Mouse (Mus musculus): Measurements from ENCODE around the gene Gpc3.

The Gpc3 gene

GRCm38 (mm10) chrX:52613328-52614030, at the start of gene Gpc3:
Gene Gpc3, minus strand, starts transcription at chrX:52613950.
- DNase-seq, result no peak

- DNase-seq, result peak; percentile 71
Observed at GRCm38 (mm10) chrX:52651975-52652374, 38.2 kb upstream of the Gpc3 start.

GRCm38 (mm10) chrX:52651472-52651948, 37.8 kb upstream of the Gpc3 start:
- DNase-seq, result no peak

- no peak for DNase-seq
Observed at GRCm38 (mm10) chrX:52648910-52649785, 35.4 kb upstream of the Gpc3 start.

GRCm38 (mm10) chrX:52644393-52644792, 30.6 kb upstream of the Gpc3 start:
- DNase-seq, result no peak

- no peak for DNase-seq
Observed at GRCm38 (mm10) chrX:52643350-52643749, 29.6 kb upstream of the Gpc3 start.

GRCm38 (mm10) chrX:52642126-52642525, 28.4 kb upstream of the Gpc3 start:
- DNase-seq, result no peak

GRCm38 (mm10) chrX:52637419-52637818, 23.7 kb upstream of the Gpc3 start:
- DNase-seq, result no peak

- DNase-seq, result no peak
Observed at GRCm38 (mm10) chrX:52633976-52634375, 20.2 kb upstream of the Gpc3 start.

- DNase-seq, result no peak
Observed at GRCm38 (mm10) chrX:52632688-52633324, 19.1 kb upstream of the Gpc3 start.

GRCm38 (mm10) chrX:52626963-52627716, 13.4 kb upstream of the Gpc3 start:
- no peak for DNase-seq

GRCm38 (mm10) chrX:52617813-52618212, 4.1 kb upstream of the Gpc3 start:
- no peak for DNase-seq

- DNase-seq, result no peak
Observed at GRCm38 (mm10) chrX:52616152-52616551, 2.4 kb upstream of the Gpc3 start.

GRCm38 (mm10) chrX:52614031-52614381, 256 bp upstream of the Gpc3 start:
- DNase-seq, result peak; percentile 84

- DNase-seq, result peak; percentile 5
Observed at GRCm38 (mm10) chrX:52612806-52613205, 944 bp downstream of the Gpc3 start.

- DNase-seq, result peak; percentile 26
Observed at GRCm38 (mm10) chrX:52611987-52612670, 1.6 kb downstream of the Gpc3 start.

- DNase-seq, result no peak
Observed at GRCm38 (mm10) chrX:52611541-52611940, 2.2 kb downstream of the Gpc3 start.

- DNase-seq, result no peak
Observed at GRCm38 (mm10) chrX:52603143-52603542, 10.6 kb downstream of the Gpc3 start.

- DNase-seq, result peak; percentile 25
Observed at GRCm38 (mm10) chrX:52599246-52599645, 14.5 kb downstream of the Gpc3 start.

- DNase-seq, result no peak
Observed at GRCm38 (mm10) chrX:52587671-52588070, 26.1 kb downstream of the Gpc3 start.

GRCm38 (mm10) chrX:52559995-52560394, 53.8 kb downstream of the Gpc3 start:
- DNase-seq, result no peak

GRCm38 (mm10) chrX:52558526-52558925, 55.2 kb downstream of the Gpc3 start:
- DNase-seq, result no peak
